Mouse (Mus musculus) forebrain, postnatal 0 days (tissue): Measurements from ENCODE around the gene Cldn14. TPM values are rescaled to one million over a fixed set of nuclear protein-coding genes. Genes with fewer than 3 reads are reported as not detected.
"Not testable (repeated sequence)": the region's sequence is repeated elsewhere in the genome, so short reads cannot be mapped to it uniquely, and the experiment has no call there.

ENCODE experiments used
- ATAC-seq: fragments of 200-750 bp; cut with Nextera tagmentation; 2 replicates; pipeline ENCODE4 v1.8.0; 2017; ENCODE audit warnings: mild to moderate bottlenecking, moderate library complexity
- DNase-seq: peaks from one replicate; pipeline ENCODE4 v3.0.0-alpha.2; 2015
- H3K27ac ChIP-seq: fragments of 300-500 bp; sonication (generic); 2 replicates; pipeline ENCODE4 v1.5.1; 2014; ENCODE audit warnings: low read depth, mild to moderate bottlenecking, antibody characterized with exemption, low read length, moderate library complexity, mixed read lengths
- H3K27me3 ChIP-seq: fragments of 300-500 bp; sonication (generic); 2 replicates; pipeline ENCODE4 v1.6.1; 2014; ENCODE audit warnings: mild to moderate bottlenecking, low read length, mixed read lengths; ENCODE audit not compliant: insufficient read depth
- H3K36me3 ChIP-seq: fragments of 300-500 bp; sonication (generic); 2 replicates; pipeline ENCODE4 v1.6.1; 2014; ENCODE audit warnings: mild to moderate bottlenecking, moderate library complexity; ENCODE audit not compliant: insufficient read depth
- H3K4me1 ChIP-seq: fragments of 300-500 bp; sonication (generic); 2 replicates; pipeline ENCODE4 v1.6.1; 2014; ENCODE audit warnings: antibody characterized with exemption; ENCODE audit not compliant: insufficient read depth
- H3K4me2 ChIP-seq: fragments of 300-500 bp; sonication (generic); 2 replicates; pipeline ENCODE4 v1.6.1; 2014; ENCODE audit warnings: low read depth, mild to moderate bottlenecking, moderate library complexity
- H3K4me3 ChIP-seq: fragments of 300-500 bp; sonication (generic); 2 replicates; pipeline ENCODE4 v1.5.1; 2014; ENCODE audit warnings: low read depth, low read length, mixed read lengths
- H3K9ac ChIP-seq: fragments of 300-500 bp; sonication (generic); 2 replicates; pipeline ENCODE4 v1.6.1; 2014; ENCODE audit warnings: mild to moderate bottlenecking
- H3K9me3 ChIP-seq: fragments of 300-500 bp; sonication (generic); 2 replicates; pipeline ENCODE4 v1.6.1; 2016; ENCODE audit warnings: low read length
- CTCF ChIP-seq: sonication (generic); IDR thresholded peaks from 2 replicates; pipeline ENCODE4 v1.5.1; 2016; ENCODE audit warnings: antibody characterized with exemption, control low read depth, low read depth
- WGBS: fragments of 180-500 bp; shearing (Covaris S2); extraction: QIAGEN DNeasy Blood & Tissue Kit; methylation state at CpG from one replicate; pipeline ENCODE4 v1.1.7; 2014; 5-methylcytosine and 5-hydroxymethylcytosine counted together
- polyA plus RNA-seq: library from polyadenylated mRNA; unstranded; fragments of >200 nt; fragmentation: Nextera tagmentation; extraction: Ambion mirVana; gene quantifications from 2 replicates; pipeline ENCODE4 v1.2.1, GENCODE M21; 2015
- total RNA-seq: library from RNA; depleted of rRNA; stranded (reverse); fragments of >200 nt; gene quantifications from 2 replicates; pipeline ENCODE4 v1.2.3, GENCODE M21; 2014

Gene Cldn14
- total and polyA plus RNA-seq, 2 experiments from 2014 or later: not detected

- ATAC-seq: not testable (repeated sequence)
These were observed 11.1 kb upstream of the Cldn14 start for GRCm38 (mm10) chr16:94019725-94020124.

GRCm38 (mm10) chr16:94017953-94018352 is 9.3 kb upstream of the Cldn14 start:
- ATAC-seq: no peak
- 86% methylated on average over 4 of the region's 4 CpGs for WGBS
- H3K4me3 ChIP-seq: no peak overlapping the region
- H3K4me2 ChIP-seq: no peak overlapping the region
- no peaks in the 10 kb centered on the region for H3K4me1 ChIP-seq
- no peak overlapping the region for H3K27ac ChIP-seq
- H3K36me3 ChIP-seq: no peaks in the 10 kb centered on the region
- no peak overlapping the region for H3K9ac ChIP-seq
- H3K9me3 ChIP-seq: no peaks in the 10 kb centered on the region
- H3K27me3 ChIP-seq: no peaks in the 10 kb centered on the region
- no peak for DNase-seq
- no peak for TF ChIP-seq CTCF

More at GRCm38 (mm10) chr16:94019725-94020124, 11.1 kb upstream of the Cldn14 start:
- not testable (repeated sequence) for H3K27ac ChIP-seq, H3K4me3 ChIP-seq, H3K27me3 ChIP-seq, H3K36me3 ChIP-seq, H3K9ac ChIP-seq, DNase-seq, H3K4me2 ChIP-seq, H3K9me3 ChIP-seq, H3K4me1 ChIP-seq
- 0 out of 2 replicates have a peak, but pooled peaks have one; percentile 10 for TF ChIP-seq CTCF
- WGBS: 66% methylated on average over 8 of the region's 8 CpGs

DNA sequence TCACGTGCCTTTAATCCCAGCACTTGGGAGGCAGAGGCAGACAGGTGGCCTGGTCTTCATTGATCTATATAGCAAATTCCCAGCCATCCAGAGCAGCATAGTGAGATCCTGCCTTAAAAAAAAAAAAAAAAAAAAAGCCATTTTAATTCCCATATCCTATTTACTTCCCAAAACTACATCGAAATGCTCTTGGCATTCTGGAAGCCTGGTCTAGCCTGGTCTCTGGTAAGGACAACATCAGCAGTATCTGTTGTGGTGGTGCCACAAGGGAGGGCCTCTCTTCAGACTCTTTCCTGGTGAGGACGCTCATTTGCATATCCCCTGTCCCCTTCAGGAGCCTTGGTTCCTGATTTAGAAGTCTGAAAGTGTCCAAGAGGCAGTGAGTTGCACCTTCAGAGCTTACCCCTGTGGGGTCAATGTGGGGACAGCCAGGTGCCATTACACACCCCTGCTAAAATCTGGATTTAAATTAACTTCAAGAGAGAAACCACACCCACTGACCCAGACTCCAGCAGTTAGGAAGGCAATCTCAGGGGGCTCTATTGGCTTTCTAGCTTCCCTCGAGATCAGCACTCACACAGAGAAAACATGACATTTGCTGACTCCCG is 6.0 kb upstream of the Cldn14 start:
- Histone ChIP-seq H3K36me3 (no peaks in the 10 kb centered on the region), H3K9ac (no peak overlapping the region), H3K27ac (no peak overlapping the region), H3K27me3 (no peaks in the 10 kb centered on the region), H3K4me1 (no peaks in the 10 kb centered on the region), H3K4me3 (no peak overlapping the region), H3K9me3 (no peaks in the 10 kb centered on the region), H3K4me2 (no peak overlapping the region)
- no peak for DNase-seq
- no peak for ATAC-seq
- no peak for TF ChIP-seq CTCF
- 85% methylated on average over 5 of the region's 5 CpGs for WGBS

GRCm38 (mm10) chr16:94013328-94014086 is 4.9 kb upstream of the Cldn14 start:
- H3K36me3 ChIP-seq, H3K4me1 ChIP-seq, H3K27ac ChIP-seq, H3K4me2 ChIP-seq, H3K27me3 ChIP-seq, H3K9ac ChIP-seq, DNase-seq, ATAC-seq, H3K4me3 ChIP-seq, H3K9me3 ChIP-seq: not testable (repeated sequence)
- 79% methylated on average over 8 of the region's 8 CpGs for WGBS

GRCm38 (mm10) chr16:94011224-94011623 is 2.6 kb upstream of the Cldn14 start:
- TF ChIP-seq CTCF: no peak
- Histone ChIP-seq H3K4me1 (no peaks in the 10 kb centered on the region), H3K36me3 (no peaks in the 10 kb centered on the region), H3K4me3 (no peak overlapping the region), H3K4me2 (no peak overlapping the region), H3K27me3 (no peaks in the 10 kb centered on the region), H3K27ac (no peak overlapping the region), H3K9me3 (no peaks in the 10 kb centered on the region), H3K9ac (no peak overlapping the region)
- ATAC-seq: peak; percentile 74
- WGBS: 13% methylated on average over 5 of the region's 5 CpGs
- DNase-seq: peak; percentile 17

GRCm38 (mm10) chr16:94010633-94011032 is 2.0 kb upstream of the Cldn14 start:
- WGBS: 71% methylated on average over 3 of the region's 3 CpGs
- H3K9ac ChIP-seq: no peak overlapping the region
- H3K36me3 ChIP-seq: no peaks in the 10 kb centered on the region
- no peak overlapping the region for H3K4me2 ChIP-seq
- no peaks in the 10 kb centered on the region for H3K9me3 ChIP-seq
- H3K4me3 ChIP-seq: no peak overlapping the region
- no peaks in the 10 kb centered on the region for H3K4me1 ChIP-seq
- no peak for TF ChIP-seq CTCF
- H3K27me3 ChIP-seq: no peaks in the 10 kb centered on the region
- H3K27ac ChIP-seq: no peak overlapping the region
- DNase-seq (no peak), ATAC-seq (no peak)

DNA sequence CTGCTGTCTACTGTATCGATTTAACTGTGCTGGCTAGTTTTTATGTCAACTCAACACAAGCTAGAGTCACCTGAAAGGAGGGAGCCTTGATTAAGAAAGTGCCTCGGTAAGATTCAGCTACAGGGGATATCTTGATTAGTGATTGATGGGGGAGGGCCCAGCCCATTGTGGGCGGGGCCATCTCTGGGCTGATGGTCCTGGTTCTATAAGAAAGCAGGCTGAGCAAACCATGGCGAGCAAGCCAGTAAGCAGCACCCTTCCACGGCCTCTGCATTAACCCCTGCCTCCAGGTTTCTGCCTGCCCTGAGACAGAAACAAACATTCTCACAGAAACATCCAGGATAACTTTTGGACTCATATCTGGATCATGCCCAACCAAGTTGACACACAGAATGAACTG is 1.5 kb upstream of the Cldn14 start:
- no peak overlapping the region for H3K9ac ChIP-seq
- no peak overlapping the region for H3K27ac ChIP-seq
- ATAC-seq (no peak), DNase-seq (no peak)
- H3K4me3 ChIP-seq: no peak overlapping the region
- no peaks in the 10 kb centered on the region for H3K36me3 ChIP-seq
- H3K4me2 ChIP-seq: no peak overlapping the region
- WGBS: 80% methylated on average over 5 of the region's 5 CpGs
- H3K27me3 ChIP-seq: no peaks in the 10 kb centered on the region
- no peak for TF ChIP-seq CTCF
- no peaks in the 10 kb centered on the region for H3K9me3 ChIP-seq
- no peaks in the 10 kb centered on the region for H3K4me1 ChIP-seq
